Mouse (Mus musculus) adrenal gland, postnatal 14 days (tissue): ENCODE measurements around the gene Gucy2e. TPM values are rescaled to one million over a fixed set of nuclear protein-coding genes. Genes with fewer than 3 reads are reported as not detected.

ENCODE experiments used
- DNase-seq: peaks from one replicate; pipeline ENCODE4 v3.0.0; 2021; ENCODE audit warnings: mixed read lengths
- total RNA-seq: library from RNA; stranded (reverse); gene quantifications from 2 replicates; pipeline ENCODE4 v1.2.3, GENCODE M21; 2021

The Gucy2e gene
- total RNA-seq, 1 experiment from 2014 or later: not detected

- DNase-seq: no peak
These were observed 543 bp downstream of the Gucy2e start for GRCm38 (mm10) chr11:69236061-69236925.

GRCm38 (mm10) chr11:69235285-69236060 is 1.4 kb downstream of the Gucy2e start:
- DNase-seq: peak; percentile 91

- DNase-seq: no peak
These were observed 3.7 kb downstream of the Gucy2e start for GRCm38 (mm10) chr11:69233141-69233540.

GRCm38 (mm10) chr11:69230420-69230819 is 6.4 kb downstream of the Gucy2e start:
- no peak for DNase-seq

- no peak for DNase-seq
These were observed 11.1 kb downstream of the Gucy2e start for GRCm38 (mm10) chr11:69225715-69226114.

- no peak for DNase-seq
These were observed 13.7 kb downstream of the Gucy2e start for GRCm38 (mm10) chr11:69223101-69223500.

GRCm38 (mm10) chr11:69221070-69221469 is 15.8 kb downstream of the Gucy2e start:
- DNase-seq: no peak

GRCm38 (mm10) chr11:69218661-69219060 is 18.2 kb downstream of the Gucy2e start:
- no peak for DNase-seq

- DNase-seq: no peak
These were observed 19.4 kb downstream of the Gucy2e start for GRCm38 (mm10) chr11:69217411-69217810.

- no peak for DNase-seq
These were observed 25.4 kb downstream of the Gucy2e start for GRCm38 (mm10) chr11:69211431-69211830.

- no peak for DNase-seq
These were observed 34.2 kb downstream of the Gucy2e start for GRCm38 (mm10) chr11:69202469-69203230.

GRCm38 (mm10) chr11:69200231-69200630 is 36.6 kb downstream of the Gucy2e start:
- no peak for DNase-seq

- DNase-seq: no peak
These were observed 37.6 kb downstream of the Gucy2e start for GRCm38 (mm10) chr11:69199251-69199650.

GRCm38 (mm10) chr11:69197743-69198142 is 39.1 kb downstream of the Gucy2e start, which contains the start of gene Alox8:
Alox8 (minus strand) TSS chr11:69197843.
- DNase-seq: no peak

- peak; percentile 10 for DNase-seq
These were observed 39.6 kb downstream of the Gucy2e start for GRCm38 (mm10) chr11:69197194-69197593.

- DNase-seq: no peak
These were observed 40.1 kb downstream of the Gucy2e start for GRCm38 (mm10) chr11:69196766-69197165.

GRCm38 (mm10) chr11:69192840-69193239 is 44.0 kb downstream of the Gucy2e start:
- DNase-seq: peak; percentile 50

GRCm38 (mm10) chr11:69185936-69186335 is 50.9 kb downstream of the Gucy2e start:
- DNase-seq: no peak

GRCm38 (mm10) chr11:69185031-69185430 is 51.8 kb downstream of the Gucy2e start:
- no peak for DNase-seq

- no peak for DNase-seq
These were observed 56.7 kb downstream of the Gucy2e start for GRCm38 (mm10) chr11:69180120-69180519.

- no peak for DNase-seq
These were observed 57.3 kb downstream of the Gucy2e start for GRCm38 (mm10) chr11:69179512-69179911.

GRCm38 (mm10) chr11:69178525-69178924 is 58.3 kb downstream of the Gucy2e start:
- no peak for DNase-seq
